Mouse (Mus musculus) spleen, postnatal 4 days (tissue): ENCODE measurements around the gene Adcy9.

Experiments used
- DNase-seq, 2 experiments: peaks; one replicate each; pipeline ENCODE4 v3.0.0; 2022; ENCODE audit warnings: low spot score in 2 of 2

Adcy9 gene

DNA sequence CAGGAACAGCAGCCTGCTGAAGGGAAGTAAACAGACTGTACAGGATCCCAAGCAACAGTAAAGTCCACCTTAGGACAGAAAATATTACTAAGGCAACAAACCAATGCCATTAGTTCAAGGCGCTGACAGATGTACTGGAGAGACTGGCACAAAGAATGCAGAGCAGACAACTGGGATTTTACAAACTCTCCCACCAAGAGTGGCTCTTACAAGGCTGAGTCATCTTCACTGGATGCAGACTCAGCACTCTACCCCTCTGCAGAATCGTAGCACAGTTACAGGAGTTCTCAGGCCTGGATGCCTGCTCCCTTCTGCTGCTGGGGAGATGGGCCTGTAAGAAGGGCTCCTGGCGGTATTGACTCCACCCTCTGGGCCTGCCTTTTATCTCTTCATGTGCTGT, 99.4 kb downstream of the Adcy9 start:
- DNase-seq = no peak

- no peak for DNase-seq
These were observed 102.2 kb downstream of the Adcy9 start for GRCm38 (mm10) chr16:4318001-4318526.

DNA sequence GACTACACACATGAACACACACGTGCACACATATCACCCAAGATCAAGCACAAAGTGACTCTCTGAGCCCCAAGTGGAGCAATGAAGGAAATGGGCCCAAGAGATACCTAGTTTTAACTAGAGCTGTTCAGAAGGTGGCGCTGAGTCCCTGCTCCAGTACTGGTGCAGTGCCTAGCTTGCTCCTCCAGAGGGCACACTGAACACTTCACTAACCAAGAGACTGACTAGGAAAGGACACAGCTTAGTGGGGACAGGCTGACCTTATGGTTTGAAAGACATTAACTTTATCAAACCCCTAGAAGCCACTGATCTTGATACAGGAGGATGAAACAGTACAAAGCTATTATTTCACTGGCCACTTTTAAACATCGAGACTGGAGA, 104.2 kb downstream of the Adcy9 start:
- DNase-seq = peak; percentile 72 to 83

GRCm38 (mm10) chr16:4315352-4316093, 104.8 kb downstream of the Adcy9 start:
- DNase-seq = no peak

GRCm38 (mm10) chr16:4314891-4315290, 105.4 kb downstream of the Adcy9 start:
- DNase-seq = no peak

DNA sequence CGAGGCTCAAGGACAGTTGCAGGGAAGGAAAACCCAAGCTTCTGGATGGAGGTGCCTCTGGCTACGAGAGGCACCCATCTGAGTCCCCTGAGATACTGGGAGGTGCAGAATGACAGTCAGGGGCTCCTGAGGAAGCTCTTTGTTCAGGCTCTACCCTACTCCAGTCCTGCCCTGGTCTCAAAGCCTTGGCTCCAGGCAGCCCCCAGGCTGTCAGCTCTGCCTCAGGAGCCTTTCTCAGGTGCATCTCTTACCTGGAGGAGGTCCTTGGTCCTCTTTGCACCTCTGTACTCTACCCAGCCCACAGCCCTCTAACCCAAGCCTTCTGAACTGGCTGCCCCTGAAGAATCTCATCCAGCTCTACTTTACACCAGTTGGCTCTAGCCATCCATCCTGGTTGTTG, 108.3 kb downstream of the Adcy9 start:
- no peak for DNase-seq

- DNase-seq = no peak
These were observed 108.7 kb downstream of the Adcy9 start for GRCm38 (mm10) chr16:4311608-4312007.

- DNase-seq = no peak
These were observed 112.5 kb downstream of the Adcy9 start for GRCm38 (mm10) chr16:4307795-4308194.

DNA sequence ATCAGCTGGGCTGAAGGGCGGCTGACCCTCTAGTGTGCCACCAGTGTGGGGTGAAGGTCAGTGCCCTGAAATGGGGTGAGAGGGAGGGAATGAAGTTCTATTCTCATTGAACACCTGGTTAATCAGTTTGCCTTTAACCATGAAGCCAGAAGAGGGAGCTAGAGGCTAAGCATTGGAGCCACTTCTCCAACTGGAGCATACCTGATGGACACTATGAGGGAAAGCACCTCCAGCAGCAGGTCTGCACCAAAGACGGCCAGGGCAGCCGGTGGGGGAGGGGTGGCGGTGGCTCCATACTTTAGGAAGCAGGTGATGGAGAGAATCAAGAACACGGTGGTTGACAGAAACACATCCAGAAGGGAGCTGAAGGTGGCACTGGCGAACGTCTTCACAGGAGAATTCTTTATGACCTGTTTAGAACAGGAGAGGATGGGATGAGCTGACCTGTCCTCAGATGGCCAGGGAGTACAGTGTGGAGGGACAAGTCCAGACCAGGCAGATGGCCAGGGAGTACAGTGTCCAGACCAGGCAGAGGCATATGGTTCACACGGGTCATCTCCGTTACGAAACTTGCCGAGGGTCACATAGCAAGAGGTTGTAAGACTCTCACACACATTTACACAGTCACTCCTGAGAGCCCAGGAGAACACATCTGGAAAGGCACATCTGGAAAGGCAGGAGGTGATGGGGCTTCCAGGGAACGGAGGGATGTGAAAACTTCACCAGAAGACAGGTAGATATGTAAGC, 115.9 kb downstream of the Adcy9 start:
- DNase-seq = no peak

DNA sequence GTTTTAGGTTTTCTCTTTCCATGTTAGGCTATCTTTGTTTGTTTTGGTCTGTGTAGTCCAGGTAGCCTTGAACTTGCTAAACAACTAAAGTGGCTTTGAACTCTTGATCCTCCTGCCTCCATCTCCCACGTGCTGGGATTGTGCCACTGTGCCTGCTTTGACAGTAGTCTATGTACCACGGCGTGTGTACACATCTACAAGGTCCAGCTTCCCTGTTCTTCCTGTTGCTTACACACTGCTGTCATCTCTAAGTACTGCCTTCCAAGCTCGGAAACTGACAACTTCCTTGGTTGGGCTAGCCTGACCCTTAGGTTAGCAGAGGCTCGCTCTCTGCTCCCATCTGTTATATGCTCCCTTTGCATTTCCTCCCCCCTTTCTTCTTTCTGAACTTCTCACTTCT, 116.7 kb downstream of the Adcy9 start:
- DNase-seq = no peak

- no peak for DNase-seq
These were observed 120.0 kb downstream of the Adcy9 start for GRCm38 (mm10) chr16:4300280-4300679.

GRCm38 (mm10) chr16:4293259-4293658, 127.0 kb downstream of the Adcy9 start:
- DNase-seq = no peak

DNA sequence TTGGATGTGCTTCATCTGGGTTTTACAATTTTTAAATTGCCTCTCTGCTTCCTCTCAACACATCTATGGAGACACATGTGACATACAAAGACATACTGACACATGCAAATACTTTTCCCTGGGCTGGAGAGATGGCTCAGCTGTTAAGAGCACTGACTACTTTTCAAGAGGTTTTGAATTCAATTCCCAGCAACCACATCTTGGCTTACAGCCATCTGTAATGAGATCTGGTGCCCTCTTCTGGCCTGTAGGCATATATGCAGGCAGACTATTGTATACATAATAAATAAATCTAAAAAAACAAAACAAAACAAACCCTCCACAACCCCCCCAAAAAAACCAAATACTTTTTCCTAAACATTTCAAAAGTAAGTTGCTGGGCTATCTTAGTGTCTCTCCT, 130.8 kb downstream of the Adcy9 start:
- DNase-seq = no peak

DNA sequence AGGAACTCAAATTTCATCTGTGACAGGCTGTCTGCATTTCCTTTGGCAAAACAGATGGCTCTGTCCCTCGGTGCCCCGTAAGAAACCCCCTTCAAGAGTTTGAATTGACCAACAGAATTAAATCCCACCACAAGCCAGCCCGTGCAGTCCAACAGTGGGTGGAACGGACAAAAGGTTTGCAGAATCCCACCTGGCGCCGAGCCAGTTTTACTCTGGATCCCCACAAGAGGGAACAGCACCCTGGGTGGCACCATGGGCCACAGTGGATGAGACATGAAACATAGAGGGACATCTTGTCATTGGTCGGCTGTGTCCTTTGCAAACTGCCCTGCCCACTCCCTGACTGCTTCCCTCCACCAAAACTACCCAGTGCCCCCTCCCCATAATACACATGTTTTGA, 133.7 kb downstream of the Adcy9 start:
- no peak for DNase-seq

DNA sequence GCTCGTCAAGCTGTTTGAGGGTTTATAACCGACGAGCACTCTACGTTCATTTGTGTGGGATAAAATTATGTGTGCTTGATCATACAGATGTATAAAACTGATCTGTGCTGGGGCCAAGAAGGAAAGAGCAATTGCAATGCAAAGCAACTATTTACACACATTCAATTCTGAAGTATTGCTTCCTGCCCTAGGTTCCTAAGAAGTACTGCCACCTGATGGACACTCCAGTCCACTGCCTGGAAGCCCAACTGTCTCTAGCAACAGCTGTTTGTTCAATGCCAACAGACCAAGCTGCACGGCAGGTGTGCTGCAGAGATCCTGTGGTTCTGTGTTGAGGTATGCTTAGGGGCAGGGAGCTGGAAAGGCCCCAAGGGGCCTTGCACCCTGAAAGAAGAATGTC, 135.0 kb downstream of the Adcy9 start:
- DNase-seq = no peak

DNA sequence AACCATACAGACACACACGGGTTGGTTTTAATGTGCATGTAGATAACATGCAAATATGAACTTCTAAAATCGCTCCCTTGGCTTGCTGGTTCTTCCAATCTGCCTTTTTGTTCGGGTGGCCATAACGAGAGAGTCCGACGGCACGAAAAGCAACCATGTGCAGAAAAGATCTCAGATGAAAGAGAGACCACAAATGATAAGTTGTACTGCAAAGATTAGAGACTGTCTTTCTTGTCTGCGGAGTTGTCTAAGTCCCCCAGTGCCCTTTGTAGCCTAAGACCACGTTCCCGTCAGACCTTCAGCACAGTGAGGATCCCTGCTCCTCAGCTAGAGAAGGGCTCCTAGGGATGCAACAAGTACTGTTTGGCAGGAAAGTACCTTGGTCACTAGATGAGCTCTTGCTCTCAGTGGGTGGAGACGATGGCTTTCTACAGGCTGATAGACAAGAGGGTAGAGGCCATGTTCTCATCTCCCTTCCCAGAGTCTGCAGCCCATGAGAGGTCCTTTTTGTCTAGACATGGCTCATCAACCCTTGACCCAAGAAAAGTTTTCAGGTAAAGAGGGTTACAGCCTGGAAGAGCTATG, 136.9 kb downstream of the Adcy9 start:
- no peak for DNase-seq

GRCm38 (mm10) chr16:4281470-4281869, 138.8 kb downstream of the Adcy9 start:
- DNase-seq = no peak

- DNase-seq = no peak
These were observed 139.3 kb downstream of the Adcy9 start for GRCm38 (mm10) chr16:4280949-4281348.

GRCm38 (mm10) chr16:4279601-4280000, 140.7 kb downstream of the Adcy9 start:
- no peak for DNase-seq

DNA sequence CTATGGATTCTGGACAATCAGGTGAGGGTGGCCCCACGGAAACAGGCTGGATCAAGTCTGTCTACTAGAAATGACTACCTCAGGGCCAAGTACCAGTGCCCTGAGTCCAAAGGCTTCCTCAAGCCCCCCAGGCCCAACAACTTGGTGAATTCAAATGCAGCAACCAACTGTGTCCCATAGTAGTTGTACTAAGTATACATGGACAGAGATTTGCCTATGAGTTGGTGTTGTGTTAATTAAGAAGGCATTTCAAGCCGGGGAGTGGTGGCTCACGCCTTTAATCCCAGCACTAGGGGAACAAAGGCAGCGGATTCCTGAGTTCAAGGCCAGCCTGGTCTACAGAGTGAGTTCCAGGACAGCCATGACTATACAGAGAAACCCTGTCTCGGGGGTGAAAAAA, 143.7 kb downstream of the Adcy9 start:
- no peak for DNase-seq

DNA sequence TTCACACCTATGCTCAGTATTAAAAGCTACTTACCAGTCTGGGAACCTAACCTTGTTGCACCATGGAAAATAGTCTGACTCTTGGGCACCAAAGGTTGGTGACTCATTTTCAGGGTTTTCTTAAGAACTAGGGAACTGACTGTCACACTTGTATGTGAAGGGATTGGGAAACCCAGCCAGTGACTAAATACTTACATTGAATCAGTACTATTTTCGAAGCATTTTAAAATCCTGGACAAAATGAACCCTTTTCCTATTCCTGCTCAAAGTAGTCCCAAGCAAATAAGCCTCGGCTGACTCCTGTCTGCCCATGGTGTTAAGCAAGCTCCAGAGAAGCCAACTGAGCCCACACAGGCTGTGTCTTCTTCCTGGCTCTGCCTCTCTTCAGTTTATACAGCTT, 144.1 kb downstream of the Adcy9 start:
- DNase-seq = no peak

GRCm38 (mm10) chr16:4273702-4274476, 146.4 kb downstream of the Adcy9 start:
- no peak for DNase-seq
